Mouse (Mus musculus) MEL (cell line): ENCODE data around the gene Zfp512.

ENCODE experiments used
- CTCF ChIP-seq, 3 experiments: IDR thresholded peaks in 2 of 3; conservative IDR thresholded peaks in 1 of 3; 2 replicates each; pipeline ENCODE4 v1.5.1; 2011 to 2012; ENCODE audit warnings: low read length in 3 of 3, low read depth in 2 of 3, mild to moderate bottlenecking in 2 of 3, improper control_type of control experiment in 1 of 3, inconsistent platforms in 1 of 3, mixed read lengths in 1 of 3, moderate library complexity in 1 of 3; ENCODE audit not compliant: control insufficient read depth in 1 of 3, insufficient read depth in 1 of 3, poor library complexity in 1 of 3, severe bottlenecking in 1 of 3
- ETS1 ChIP-seq: IDR thresholded peaks from 2 replicates; pipeline ENCODE4 v1.6.1; 2012; ENCODE audit warnings: low read depth, mild to moderate bottlenecking, inconsistent platforms, low read length, improper control_type of control experiment, moderate library complexity
- GATA1 ChIP-seq: IDR thresholded peaks from 2 replicates; pipeline ENCODE4 v1.6.1; 2011; ENCODE audit warnings: low read depth, low read length, improper control_type of control experiment
- HCFC1 ChIP-seq: IDR thresholded peaks from 2 replicates; pipeline ENCODE4 v1.6.1; 2012; ENCODE audit warnings: low read depth, mild to moderate bottlenecking, inconsistent platforms, low read length, improper control_type of control experiment, moderate library complexity
- KAT2A ChIP-seq: conservative IDR thresholded peaks from 2 replicates; pipeline ENCODE4 v1.6.1; 2012; ENCODE audit warnings: low read depth, low read length, improper control_type of control experiment, inconsistent platforms
- MAZ ChIP-seq: IDR thresholded peaks from 2 replicates; pipeline ENCODE4 v1.6.1; 2012; ENCODE audit warnings: low read depth, mild to moderate bottlenecking, inconsistent platforms, low read length, improper control_type of control experiment
- MYC ChIP-seq: IDR thresholded peaks from 2 replicates; pipeline ENCODE4 v1.6.1; 2011; ENCODE audit warnings: low read depth, mild to moderate bottlenecking, low read length, improper control_type of control experiment, moderate library complexity
- NELFE ChIP-seq: IDR thresholded peaks from 2 replicates; pipeline ENCODE4 v1.6.1; 2011; ENCODE audit warnings: low read depth, low read length, improper control_type of control experiment
- POLR2A ChIP-seq, 2 experiments: IDR thresholded peaks; 2 replicates each; pipeline ENCODE4 v1.6.1; 2011 to 2012; ENCODE audit warnings: low read length in 2 of 2, mild to moderate bottlenecking in 2 of 2, control low read depth in 1 of 2, improper control_type of control experiment in 1 of 2, low read depth in 1 of 2, moderate library complexity in 1 of 2; ENCODE audit not compliant: control insufficient read depth in 1 of 2, insufficient read depth in 1 of 2, poor library complexity in 1 of 2
- SIN3A ChIP-seq: IDR thresholded peaks from 2 replicates; pipeline ENCODE4 v1.6.1; 2012; ENCODE audit warnings: low read length, improper control_type of control experiment, inconsistent platforms
- SMC3 ChIP-seq: IDR thresholded peaks from 2 replicates; pipeline ENCODE4 v1.6.1; 2011; ENCODE audit warnings: low read depth, low read length, improper control_type of control experiment
- TAL1 ChIP-seq: IDR thresholded peaks from 2 replicates; pipeline ENCODE4 v1.6.1; 2012; ENCODE audit warnings: mild to moderate bottlenecking, inconsistent platforms, low read length, moderate library complexity, mixed read lengths

- TF ChIP-seq TAL1 (no peak), CTCF (IDR thresholded peaks at IDR 0.05 in 2 of 3, conservative IDR thresholded peaks at IDR 0.05 in 1 of 3; ENCODE audit: control insufficient read depth in 1 of 3, insufficient read depth in 1 of 3, low read depth in 2 of 3, low read length in 3 of 3, poor library complexity in 1 of 3, severe bottlenecking in 1 of 3) (peak; percentile 68 to 83 (median 81)), KAT2A (no peak), GATA1 (no peak), HCFC1 (no peak), POLR2A (IDR thresholded peaks at IDR 0.05; ENCODE audit: control insufficient read depth in 1 of 2, insufficient read depth in 1 of 2, low read depth in 1 of 2, low read length in 2 of 2, poor library complexity in 1 of 2) (no peak), MYC (no peak), NELFE (no peak), SIN3A (no peak), SMC3 (peak; percentile 84), ETS1 (no peak), MAZ (no peak)
Observed at GRCm38 (mm10) chr5:31470334-31470733, 18.1 kb downstream of the Zfp512 start.
